Mouse (Mus musculus) liver, adult 2 months (tissue): Measurements from ENCODE around the gene Cenpo.

ENCODE experiments used
- CTCF ChIP-seq: fragments of 200-500 bp; IDR thresholded peaks from 2 replicates; pipeline ENCODE4 v1.5.1; 2011; ENCODE audit warnings: low read depth, low read length, control low read depth
- POLR2A ChIP-seq: fragments of 200-500 bp; IDR thresholded peaks from 2 replicates; pipeline ENCODE4 v1.6.1; 2011; ENCODE audit warnings: low read length, control low read depth; ENCODE audit not compliant: insufficient read depth; ENCODE audit errors: extremely low read depth

DNA sequence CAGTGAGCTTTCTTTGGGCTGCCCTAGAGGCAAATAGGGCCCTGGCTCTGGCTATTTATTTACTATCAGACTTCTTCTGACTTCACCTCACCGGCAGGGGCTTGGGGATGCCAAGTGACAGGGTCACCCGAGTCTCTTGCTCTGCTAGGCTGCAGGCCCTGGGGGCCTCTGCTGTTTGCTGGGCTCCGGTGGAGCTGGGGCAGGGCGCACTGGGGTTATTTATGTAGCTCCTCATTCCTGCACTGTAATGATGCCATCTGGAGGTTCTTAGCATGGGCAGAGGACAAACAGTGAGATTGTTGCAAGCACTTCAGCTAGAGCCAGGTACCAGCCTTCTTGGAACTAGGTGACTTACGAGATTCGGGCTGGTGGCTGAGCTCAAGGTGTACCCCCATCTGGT is 41.6 kb downstream of the Cenpo start:
- no peak for TF ChIP-seq CTCF
- no peak for TF ChIP-seq POLR2A
